Mouse (Mus musculus) G1E (cell line): ENCODE results near the gene 4932414N04Rik.
A peak's percentile ranks its signal among the peaks of the same experiment; 100 is the strongest.

Source experiments
- CTCF ChIP-seq: IDR thresholded peaks from 2 replicates; pipeline ENCODE4 v1.5.1; 2012; ENCODE audit warnings: low read depth, low read length, inconsistent platforms, mixed read lengths
- GATA1 ChIP-seq: IDR thresholded peaks from 2 replicates; pipeline ENCODE4 v1.6.1; 2012; ENCODE audit warnings: borderline replicate concordance, low read length, inconsistent platforms, mixed read lengths
- POLR2AphosphoS5 ChIP-seq: IDR thresholded peaks from 2 replicates; pipeline ENCODE4 v1.6.1; 2012; ENCODE audit warnings: low read depth, low read length, inconsistent platforms; ENCODE audit not compliant: insufficient replicate concordance
- TAL1 ChIP-seq: conservative IDR thresholded peaks from 2 replicates; pipeline ENCODE4 v1.6.1; 2012; ENCODE audit warnings: low read depth, low read length, inconsistent platforms, mixed read lengths

DNA sequence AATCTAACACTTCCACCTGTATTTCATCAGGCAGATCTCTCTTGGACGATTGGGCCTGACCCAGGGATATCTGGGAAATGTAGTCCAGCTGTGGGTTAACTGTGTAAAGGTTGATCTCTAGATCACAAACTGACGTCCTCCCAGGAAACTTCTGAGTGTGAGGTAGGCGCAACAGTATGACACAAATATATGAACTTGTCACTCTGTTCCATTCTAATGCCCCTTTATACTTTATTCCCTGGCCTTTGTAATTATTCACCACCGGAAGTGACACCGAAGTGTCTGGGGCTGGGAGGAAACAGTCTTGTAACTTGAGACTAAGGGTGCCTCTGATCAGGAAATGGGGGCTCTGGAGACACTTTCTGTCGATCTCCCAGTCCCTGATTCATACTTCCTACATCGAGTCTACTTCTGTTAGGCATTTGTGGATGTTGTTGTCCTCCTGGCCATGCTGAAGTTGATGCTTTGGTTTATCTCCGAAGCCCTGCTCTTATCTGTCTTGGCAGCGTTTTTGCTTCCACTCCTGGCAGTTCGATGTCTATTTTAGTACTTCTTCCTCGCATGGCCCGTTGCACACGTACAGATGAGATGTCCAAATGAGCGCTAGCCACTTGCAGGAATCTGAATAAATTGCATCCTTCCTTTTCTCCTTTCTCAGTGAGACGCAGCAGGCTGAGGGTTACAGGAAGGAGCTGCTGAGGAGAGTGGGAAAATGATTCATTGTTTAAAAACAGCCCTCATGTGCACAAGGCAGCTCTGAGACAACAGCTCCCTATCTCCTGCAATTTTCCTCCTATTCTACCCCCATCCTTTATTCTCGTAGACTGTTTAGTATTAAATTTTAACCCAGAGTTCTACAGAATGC lies 126.2 kb downstream of the 4932414N04Rik start:
- TF ChIP-seq CTCF, result no peak
- no peak for TF ChIP-seq GATA1
- no peak for TF ChIP-seq POLR2AphosphoS5
- TF ChIP-seq TAL1, result peak; percentile 25; the same call in 1 of the 2 replicates
